ENCODE assay signal across 11 mouse cellular contexts in genomic region chr7:79793688-79794087, GRCm38 (mm10). TPM values are rescaled to one million over a fixed set of nuclear protein-coding genes. Genes with fewer than 3 reads are reported as not detected.
DNase-seq lines count a peak whose midpoint lies in the region; ATAC-seq and TF ChIP-seq lines count a peak whose summit lies in the region.
"Had no signal": no experiment of that assay in that cellular context is flagged by ENCODE, and none has a peak within 500 bp of the region (broad histone marks: within the 10 kb centered on the region; RNA-seq: fewer than 3 reads in every experiment).

Mesp1 (minus strand) TSS chr7:79793788.

- H3K27ac ChIP-seq in heart, embryonic 10.5 days = peak within 1 kb of the TSS; percentile 82
- no peak within 1 kb of the TSS for H3K27ac ChIP-seq in forebrain, embryonic 16.5 days (ENCODE audit: low read length)
- no peak within 1 kb of the TSS for H3K27ac ChIP-seq in liver, embryonic 13.5 days

- peaks cover 40% of the 10 kb centered on the region for H3K4me1 ChIP-seq in heart, embryonic 10.5 days
- peaks cover 34% of the 10 kb centered on the region for H3K4me1 ChIP-seq in E14TG2a.4 (replicated peaks; ENCODE audit: low read depth, low read length)
- H3K4me1 ChIP-seq in forebrain, embryonic 16.5 days (replicated peaks; ENCODE audit: control insufficient read depth, insufficient read depth, low read length) = peaks cover 15% of the 10 kb centered on the region
- H3K4me1 ChIP-seq in liver, embryonic 13.5 days (replicated peaks) = peaks cover 12% of the 10 kb centered on the region

- H3K27me3 ChIP-seq in heart, embryonic 10.5 days (ENCODE audit: insufficient read depth, poor library complexity, severe bottlenecking) = peaks cover 79% of the 10 kb centered on the region
- H3K27me3 ChIP-seq in E14TG2a.4 (ENCODE audit: insufficient read depth, low read length) = peaks cover 87% of the 10 kb centered on the region
- H3K27me3 ChIP-seq in forebrain, embryonic 16.5 days (replicated peaks; ENCODE audit: control insufficient read depth, insufficient read depth, low read length) = peaks cover 26% of the 10 kb centered on the region
- H3K27me3 ChIP-seq in liver, embryonic 13.5 days = peaks cover 77% of the 10 kb centered on the region

- H3K4me3 ChIP-seq in heart, embryonic 10.5 days = peak within 1 kb of the TSS; percentile 62
- peak within 1 kb of the TSS; percentile 82 for H3K4me3 ChIP-seq in E14TG2a.4 (replicated peaks; ENCODE audit: low read length)
- H3K4me3 ChIP-seq in forebrain, embryonic 16.5 days (replicated peaks; ENCODE audit: low read length) = peak within 1 kb of the TSS; percentile 56
- peak within 1 kb of the TSS; percentile 38 for H3K4me3 ChIP-seq in liver, embryonic 13.5 days (replicated peaks)

- no peak for DNase-seq in heart, embryonic 10.5 days (ENCODE audit: low spot score)
- DNase-seq in heart, postnatal 4 days = no peak
- no peak for DNase-seq in liver, embryonic 13.5 days
- no peak for DNase-seq in cerebellum, adult 11-12 months
- no peak for DNase-seq in adrenal gland, postnatal 25 days
- DNase-seq: B cell, adult 2 months had no signal

- TF ChIP-seq CTCF in E14TG2a.4 (conservative IDR thresholded peaks at IDR 0.05; ENCODE audit: low read length) = no peak

- H3K9ac ChIP-seq in forebrain, embryonic 16.5 days (replicated peaks; ENCODE audit: low read depth, low read length) = peak within 1 kb of the TSS; percentile 57
- no peak within 1 kb of the TSS for H3K9ac ChIP-seq in liver, embryonic 13.5 days

- H3K9me3 ChIP-seq in heart, embryonic 10.5 days = no peaks in the 10 kb centered on the region
- H3K9me3 ChIP-seq in E14TG2a.4 (ENCODE audit: low read length) = no peaks in the 10 kb centered on the region
- no peaks in the 10 kb centered on the region for H3K9me3 ChIP-seq in forebrain, embryonic 16.5 days (ENCODE audit: control insufficient read depth, low read length)
- H3K9me3 ChIP-seq in liver, embryonic 13.5 days (replicated peaks) = no peaks in the 10 kb centered on the region

- no peaks in the 10 kb centered on the region for H3K36me3 ChIP-seq in heart, embryonic 10.5 days
- no peaks in the 10 kb centered on the region for H3K36me3 ChIP-seq in E14TG2a.4 (ENCODE audit: insufficient read depth, low read length)
- no peaks in the 10 kb centered on the region for H3K36me3 ChIP-seq in forebrain, embryonic 16.5 days (ENCODE audit: control insufficient read depth, insufficient read depth)
- no peaks in the 10 kb centered on the region for H3K36me3 ChIP-seq in liver, embryonic 13.5 days

- 67% methylated on average over 6 of the region's 6 CpGs for WGBS in heart, embryonic 10.5 days
- WGBS in forebrain, embryonic 16.5 days = 81% methylated on average over 6 of the region's 6 CpGs
- WGBS in liver, embryonic 13.5 days (ENCODE audit: insufficient replicate concordance) = 50% methylated on average over 6 of the region's 6 CpGs

- H3K4me2 ChIP-seq in forebrain, embryonic 16.5 days (ENCODE audit: low read length) = peak within 1 kb of the TSS; percentile 79
- H3K4me2 ChIP-seq in liver, embryonic 13.5 days = peak within 1 kb of the TSS; percentile 61

- no peak for ATAC-seq in forebrain, embryonic 16.5 days
- ATAC-seq in liver, embryonic 13.5 days (ENCODE audit: low read depth) = no peak
- no peak for ATAC-seq in CD4-positive, CD25-positive, alpha-beta regulatory T cell, adult 4 months
- ATAC-seq: inflammation-experienced regulatory T-cells, adult 6 months had no signal

RNA-seq across cellular contexts. Expression of gene Mesp1, which starts in this region (rescaled TPM):
- 0.16 and 0.30 TPM in 2 replicates for polyA plus RNA-seq in heart, embryonic 10.5 days (2016; fragmentation: Nextera tagmentation; extraction: Ambion mirVana)
- total RNA-seq in heart, postnatal 4 days (2021) = not detected
- not detected in 2 replicates for polyA plus RNA-seq in forebrain, embryonic 16.5 days (2015; fragmentation: Nextera tagmentation; extraction: Ambion mirVana)
- not detected in 2 replicates for polyA plus RNA-seq in liver, embryonic 13.5 days (2015; fragmentation: Nextera tagmentation; extraction: Ambion mirVana)
- total RNA-seq in adrenal gland, postnatal 25 days (2021) = not detected in 2 replicates
- polyA plus RNA-seq in CD4-positive, CD25-positive, alpha-beta regulatory T cell, adult 4 months (2017; shearing (Covaris generic)) = not detected
- total RNA-seq: adrenal gland, postnatal 14 days had no signal
- polyA plus RNA-seq: inflammation-experienced regulatory T-cells, adult 6 months had no signal
